In genomic region chr10:17725644-17726372, GRCm38 (mm10) we compare ENCODE assay signal across 8 mouse cellular contexts. TPM values are rescaled to one million over a fixed set of nuclear protein-coding genes. Genes with fewer than 3 reads are reported as not detected.
A peak's percentile ranks its signal among the peaks of the same experiment; 100 is the strongest.
DNase-seq lines count a peak whose midpoint lies in the region; ATAC-seq and TF ChIP-seq lines count a peak whose summit lies in the region.

No protein-coding gene starts in this region.

- peaks cover 10% of the 10 kb centered on the region; the same call in 1 of the 2 replicates for H3K79me2 ChIP-seq in liver, adult 2 months (ENCODE audit: control insufficient read depth, insufficient read depth, low read length)

- H3K9me3 ChIP-seq in forebrain, embryonic 10.5 days: no peaks in the 10 kb centered on the region
- H3K9me3 ChIP-seq in kidney, embryonic 15.5 days (replicated peaks): no peaks in the 10 kb centered on the region

- H3K27me3 ChIP-seq in liver, adult 2 months (ENCODE audit: control insufficient read depth, insufficient read depth, low read length): no peaks in the 10 kb centered on the region
- H3K27me3 ChIP-seq in forebrain, embryonic 10.5 days (ENCODE audit: poor library complexity, severe bottlenecking): no peaks in the 10 kb centered on the region; the same call in 1 of the 2 replicates
- H3K27me3 ChIP-seq in kidney, embryonic 15.5 days: no peaks in the 10 kb centered on the region

- peak; percentile 63 for DNase-seq in liver, adult 2 months (ENCODE audit: extremely low read depth, low read depth, low spot score)
- no peak for DNase-seq in liver
- no peak for DNase-seq in forebrain, embryonic 10.5 days (ENCODE audit: extremely low spot score, low spot score)
- peak; percentile 14 for DNase-seq in naive thymus-derived CD4-positive, alpha-beta T cell, adult 2 months (ENCODE audit: low read depth)
- DNase-seq in urinary bladder, postnatal 36 days (ENCODE audit: low spot score in 2 of 2): no peak
- DNase-seq in right cerebral cortex, postnatal 10 days (ENCODE audit: low spot score in 2 of 2): no peak
- DNase-seq in thymus, postnatal 10 days (ENCODE audit: low spot score in 2 of 2): no peak

- H3K4me1 ChIP-seq in liver, adult 2 months (ENCODE audit: control insufficient read depth, insufficient read depth, low read length): peaks cover 9% of the 10 kb centered on the region
- peaks cover 62% of the 10 kb centered on the region for H3K4me1 ChIP-seq in forebrain, embryonic 10.5 days
- H3K4me1 ChIP-seq in kidney, embryonic 15.5 days: peaks cover 47% of the 10 kb centered on the region

- TF ChIP-seq POLR2A in liver, adult 2 months (IDR thresholded peaks at IDR 0.05; ENCODE audit: extremely low read depth, insufficient read depth, low read length): no peak

- 24% methylated on average over 7 of the region's 7 CpGs for WGBS in liver, adult 2 months
- WGBS in forebrain, embryonic 10.5 days: 51% methylated on average over 7 of the region's 7 CpGs
- WGBS in kidney, embryonic 15.5 days: 36% methylated on average over 7 of the region's 7 CpGs

- peak overlapping the region; percentile 81 for H3K4me2 ChIP-seq in kidney, embryonic 15.5 days

- no peaks in the 10 kb centered on the region for H3K36me3 ChIP-seq in liver, adult 2 months (ENCODE audit: control insufficient read depth, insufficient read depth, low read length)
- H3K36me3 ChIP-seq in forebrain, embryonic 10.5 days (replicated peaks): peaks cover 5% of the 10 kb centered on the region
- H3K36me3 ChIP-seq in kidney, embryonic 15.5 days: peaks cover 4% of the 10 kb centered on the region; the same call in 1 of the 2 replicates

- peak overlapping the region; percentile 12; the same call in 1 of the 2 replicates for H3K9ac ChIP-seq in liver, adult 2 months (ENCODE audit: low read depth, low read length)
- 0 out of 2 replicates have a peak overlapping the region, but pooled peaks have one; percentile 32 for H3K9ac ChIP-seq in kidney, embryonic 15.5 days

- H3K27ac ChIP-seq in liver, adult 2 months (replicated peaks; ENCODE audit: insufficient read depth, low read depth, low read length): peak overlapping the region; percentile 24; the same call in 1 of the 2 replicates
- H3K27ac ChIP-seq in forebrain, embryonic 10.5 days: no peak overlapping the region
- H3K27ac ChIP-seq in kidney, embryonic 15.5 days: peak overlapping the region; percentile 82

- no peak for ATAC-seq in kidney, embryonic 15.5 days (replicated peaks; ENCODE audit: low FRiP score)

- no peak for TF ChIP-seq CTCF in liver, adult 2 months (IDR thresholded peaks at IDR 0.05; ENCODE audit: low read depth, low read length)

- H3K4me3 ChIP-seq in liver, adult 2 months (ENCODE audit: insufficient read depth, low read depth, low read length): no peak overlapping the region
- peak overlapping the region; percentile 94 for H3K4me3 ChIP-seq in forebrain, embryonic 10.5 days
- peak overlapping the region; percentile 89 for H3K4me3 ChIP-seq in kidney, embryonic 15.5 days (replicated peaks)

RNA-seq across cellular contexts. Expression of gene Cited2, which starts 2.8 kb away (rescaled TPM):
- total RNA-seq in liver, adult 2 months (2014; rRNA removed): 9.2 and 9.7 TPM in 2 replicates
- polyA plus RNA-seq in liver, adult 2 months (2012; rRNA removed): 25.6 and 25.9 TPM in 2 replicates
- 32.5 and 32.8 TPM in 2 replicates for polyA plus RNA-seq in forebrain, embryonic 10.5 days (2016; fragmentation: Nextera tagmentation; extraction: Ambion mirVana)
- polyA plus RNA-seq in kidney, embryonic 15.5 days (2015; fragmentation: Nextera tagmentation; extraction: Ambion mirVana): 76.3 and 77.4 TPM in 2 replicates

Comparison
In these comparisons a context has a peak if more than half of its experiments do, and no peak if none do; other contexts are left out.
1. DNase-seq: peak in liver, adult 2 months (single experiment) and naive thymus-derived CD4-positive, alpha-beta T cell, adult 2 months (single experiment); none in liver (single experiment), forebrain, embryonic 10.5 days (single experiment), urinary bladder, postnatal 36 days (0 of 2), right cerebral cortex, postnatal 10 days (0 of 2) and thymus, postnatal 10 days (0 of 2).